Mouse (Mus musculus) megakaryocyte, embryonic 14.5 days (primary cell): ENCODE data around the gene Inhbb. TPM values are rescaled to one million over a fixed set of nuclear protein-coding genes. Genes with fewer than 3 reads are reported as not detected.

Source experiments
- H3K27me3 ChIP-seq: replicated peaks from 2 replicates; pipeline ENCODE3; 2012; ENCODE audit warnings: inconsistent platforms
- H3K36me3 ChIP-seq: replicated peaks from 2 replicates; pipeline ENCODE3; 2012; ENCODE audit warnings: low read length, inconsistent platforms, mixed read lengths
- H3K4me1 ChIP-seq: 2 replicates; pipeline ENCODE4 v1.6.1; 2012; ENCODE audit warnings: inconsistent platforms
- H3K4me3 ChIP-seq: replicated peaks from 2 replicates; pipeline ENCODE3; 2012; ENCODE audit warnings: moderate library complexity, mild to moderate bottlenecking, inconsistent platforms
- H3K9me3 ChIP-seq: 2 replicates; pipeline ENCODE4 v1.6.1; 2012; ENCODE audit warnings: inconsistent platforms
- FLI1 ChIP-seq: IDR thresholded peaks from 2 replicates; pipeline ENCODE4 v1.6.1; 2012; ENCODE audit warnings: low read length, inconsistent platforms, mixed read lengths
- GATA1 ChIP-seq: IDR thresholded peaks from 3 replicates; pipeline ENCODE4 v1.6.1; 2012; ENCODE audit warnings: mixed read lengths, low read length, inconsistent platforms, borderline replicate concordance
- polyA plus RNA-seq: library from polyadenylated mRNA; stranded (reverse); fragments of >175 nt; gene quantifications from 2 replicates; pipeline ENCODE4 v1.2.3, GENCODE M21; 2012; ENCODE audit warnings: low replicate concordance; ENCODE audit not compliant: insufficient read depth

Inhbb gene
- polyA plus RNA-seq, 1 experiment, result 0.07 TPM

DNA sequence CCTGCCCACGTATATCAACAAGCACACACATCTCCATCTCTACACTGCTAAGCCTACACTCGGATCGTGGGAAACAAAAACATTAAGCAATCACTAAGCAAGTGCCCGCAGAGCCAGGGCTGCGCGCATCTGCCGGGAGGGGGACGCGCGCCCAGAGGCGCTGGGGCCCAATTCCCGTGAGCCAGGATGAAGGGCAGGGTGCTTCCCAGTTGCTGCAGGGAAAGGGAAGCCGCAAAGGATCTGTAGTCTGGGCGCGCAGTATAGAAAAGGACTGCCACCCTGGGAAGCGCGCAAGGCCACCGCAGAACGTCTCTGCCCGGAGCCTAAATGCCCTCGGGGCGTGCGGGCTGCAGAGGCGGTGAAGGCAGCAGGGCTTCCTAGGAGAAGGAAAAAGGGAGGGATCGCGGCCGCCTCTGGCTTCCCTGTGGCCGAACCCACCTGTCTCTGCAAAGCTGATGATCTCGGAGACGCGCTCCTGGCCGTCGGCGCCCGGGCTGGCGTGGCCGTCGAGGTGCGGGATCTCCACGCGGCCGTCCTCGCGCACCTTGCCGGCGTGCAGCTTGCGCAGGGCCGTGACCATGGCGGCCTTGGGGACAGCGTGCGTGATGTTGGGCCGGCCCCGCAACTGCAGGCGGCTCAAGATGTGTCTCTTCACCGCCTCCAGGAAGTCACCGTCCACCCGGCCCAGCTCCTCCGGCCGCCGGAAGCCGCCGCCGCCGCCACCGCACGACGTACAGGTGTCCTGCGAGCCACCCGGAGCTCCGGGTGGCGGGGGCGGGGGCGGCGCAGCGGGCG is 1.7 kb downstream of the Inhbb start:
- TF ChIP-seq GATA1, result no peak
- TF ChIP-seq FLI1, result no peak
- Histone ChIP-seq H3K4me3 (peak overlapping the region; percentile 62), H3K4me1 (peaks cover 25% of the 10 kb centered on the region), H3K9me3 (peaks cover 15% of the 10 kb centered on the region; the same call in 1 of the 2 replicates), H3K27me3 (peaks cover 94% of the 10 kb centered on the region), H3K36me3 (no peaks in the 10 kb centered on the region)

DNA sequence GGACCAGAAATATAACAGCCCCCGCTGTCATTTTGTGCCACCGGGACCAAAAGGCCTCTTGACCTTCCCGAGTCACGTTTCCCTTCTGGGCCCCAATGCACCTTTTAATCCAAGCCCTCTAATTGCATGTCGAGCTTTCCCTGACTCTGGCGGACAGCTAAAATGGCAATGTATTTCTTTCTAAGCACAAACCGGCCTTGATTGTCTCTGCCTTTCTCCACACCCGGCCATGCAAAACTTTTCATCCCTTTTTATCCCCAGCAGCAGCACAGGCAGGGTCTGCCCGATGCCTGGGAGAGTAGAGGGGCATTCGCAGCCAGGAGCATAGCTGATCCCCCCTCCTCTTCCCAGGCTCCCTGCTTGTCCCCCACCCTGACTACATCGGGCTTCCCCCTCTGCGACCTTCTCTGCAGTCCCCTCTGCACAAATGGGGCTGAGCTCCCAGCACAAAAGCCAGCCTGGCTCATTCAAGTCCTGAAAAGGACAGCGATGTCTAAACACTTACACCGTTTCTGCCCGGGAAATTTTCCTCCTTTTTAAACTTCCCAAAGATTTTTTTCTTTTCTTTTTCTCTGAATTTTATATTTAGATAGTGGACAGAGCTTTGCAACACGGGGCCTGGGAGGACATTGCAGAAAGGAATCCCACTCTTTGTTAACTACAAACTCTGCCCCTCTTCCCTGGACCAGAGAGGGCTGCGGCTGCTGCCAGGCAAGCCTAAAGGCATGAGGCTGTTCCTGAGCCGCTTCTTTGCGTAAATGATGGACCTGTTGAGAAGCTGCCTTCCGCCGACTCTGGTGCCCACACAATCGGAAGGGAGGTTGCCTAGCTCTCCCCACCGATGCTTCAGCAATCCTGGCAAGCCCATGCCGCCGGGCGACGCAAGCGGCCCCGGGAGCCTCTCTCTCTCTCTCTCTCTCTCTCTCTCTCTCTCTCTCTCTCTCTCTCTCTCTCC is 2.6 kb downstream of the Inhbb start:
- Histone ChIP-seq H3K4me3 (no peak overlapping the region), H3K27me3 (peaks cover 90% of the 10 kb centered on the region), H3K9me3 (peaks cover 11% of the 10 kb centered on the region; the same call in 1 of the 2 replicates), H3K4me1 (peaks cover 25% of the 10 kb centered on the region), H3K36me3 (no peaks in the 10 kb centered on the region)
- TF ChIP-seq GATA1, result no peak
- TF ChIP-seq FLI1, result no peak

DNA sequence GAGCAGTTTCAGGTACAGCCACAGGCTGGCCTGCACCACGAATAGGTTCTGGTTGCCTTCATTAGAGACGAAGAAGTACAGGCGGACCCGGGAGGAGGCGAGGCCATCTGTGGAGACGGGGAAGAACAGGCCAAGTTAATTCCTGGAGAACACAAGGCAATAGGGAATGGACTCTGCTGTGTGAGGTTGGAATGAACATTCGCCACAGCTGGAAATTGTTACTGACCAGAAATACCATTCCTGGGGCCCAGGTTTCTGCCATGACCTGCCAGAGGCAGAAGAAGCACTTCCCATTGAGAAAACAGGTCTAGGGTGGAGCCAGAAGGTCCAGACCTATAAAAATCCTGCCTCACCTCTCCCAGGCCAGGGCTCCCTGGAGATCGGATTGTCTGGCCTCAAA is 4.1 kb downstream of the Inhbb start:
- Histone ChIP-seq H3K9me3 (no peaks in the 10 kb centered on the region), H3K4me1 (peaks cover 25% of the 10 kb centered on the region), H3K36me3 (no peaks in the 10 kb centered on the region), H3K4me3 (no peak overlapping the region), H3K27me3 (peaks cover 84% of the 10 kb centered on the region)
- TF ChIP-seq FLI1 (no peak), GATA1 (no peak)

DNA sequence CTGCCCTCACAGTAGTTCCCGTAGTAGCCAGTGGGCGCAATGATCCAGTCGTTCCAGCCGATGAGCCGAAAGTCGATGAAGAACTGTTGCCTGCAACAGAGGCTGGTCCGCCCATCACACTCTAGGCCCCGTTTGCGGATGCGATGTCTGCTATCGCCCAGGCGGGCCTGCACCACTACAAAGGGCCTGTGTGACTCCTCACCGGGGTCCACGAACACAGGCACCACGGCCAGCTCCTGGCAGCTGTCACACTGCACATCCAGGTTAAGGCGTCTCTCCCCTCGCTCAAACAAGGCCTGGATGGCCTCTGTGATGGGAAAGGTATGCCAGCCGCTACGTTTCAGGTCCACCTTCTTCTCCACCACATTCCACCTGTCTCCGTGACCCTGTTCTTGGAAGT is 4.5 kb downstream of the Inhbb start:
- peaks cover 83% of the 10 kb centered on the region for H3K27me3 ChIP-seq
- peaks cover 22% of the 10 kb centered on the region for H3K4me1 ChIP-seq
- no peak overlapping the region for H3K4me3 ChIP-seq
- no peaks in the 10 kb centered on the region for H3K9me3 ChIP-seq
- H3K36me3 ChIP-seq, result no peaks in the 10 kb centered on the region
- no peak for TF ChIP-seq FLI1
- no peak for TF ChIP-seq GATA1

DNA sequence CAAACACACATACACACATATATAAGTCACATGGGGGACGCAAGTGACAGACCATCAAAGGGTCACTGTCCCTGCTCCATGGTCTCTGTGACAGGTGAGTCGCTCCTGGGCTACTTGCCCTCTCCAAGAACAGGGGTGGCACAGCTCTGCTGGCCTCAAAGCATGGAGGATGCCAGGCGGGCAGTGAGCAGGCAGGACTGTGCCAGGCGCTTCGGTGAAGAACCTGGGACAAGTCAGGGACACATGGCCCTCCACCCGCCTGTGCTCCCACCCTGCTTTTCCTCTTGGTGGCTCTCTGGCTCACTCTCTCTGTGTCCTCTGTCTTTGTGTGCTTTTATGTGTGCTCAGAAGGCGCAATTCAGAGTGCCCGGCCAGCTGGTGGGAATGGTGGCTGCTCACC is 5.4 kb downstream of the Inhbb start:
- peaks cover 13% of the 10 kb centered on the region for H3K4me1 ChIP-seq
- no peaks in the 10 kb centered on the region for H3K36me3 ChIP-seq
- no peaks in the 10 kb centered on the region for H3K9me3 ChIP-seq
- peaks cover 73% of the 10 kb centered on the region for H3K27me3 ChIP-seq
- TF ChIP-seq FLI1 (no peak), GATA1 (no peak)
- no peak overlapping the region for H3K4me3 ChIP-seq

DNA sequence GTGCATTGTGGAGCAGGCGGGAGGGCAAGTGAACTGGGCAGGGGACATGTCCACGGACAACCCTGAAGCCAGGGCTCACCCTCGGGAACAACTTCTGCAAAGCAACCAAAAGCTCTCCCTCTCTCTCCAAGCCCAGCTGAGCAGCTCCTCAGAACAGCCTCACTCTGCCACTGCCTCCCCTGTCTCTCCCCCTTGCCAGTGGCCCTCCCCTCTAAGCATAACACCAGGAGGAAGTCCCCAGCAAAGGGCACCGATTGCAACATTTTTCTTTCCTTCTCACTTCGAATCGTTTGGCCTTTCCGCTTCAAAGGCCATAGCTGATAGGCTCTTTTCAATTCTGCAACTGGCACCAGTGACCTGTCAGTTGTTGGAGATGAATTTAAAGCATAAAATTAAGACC is 5.9 kb downstream of the Inhbb start:
- Histone ChIP-seq H3K36me3 (no peaks in the 10 kb centered on the region), H3K4me1 (peaks cover 8% of the 10 kb centered on the region), H3K4me3 (peak overlapping the region; percentile 53), H3K27me3 (peaks cover 71% of the 10 kb centered on the region), H3K9me3 (no peaks in the 10 kb centered on the region)
- TF ChIP-seq FLI1, result no peak
- no peak for TF ChIP-seq GATA1

DNA sequence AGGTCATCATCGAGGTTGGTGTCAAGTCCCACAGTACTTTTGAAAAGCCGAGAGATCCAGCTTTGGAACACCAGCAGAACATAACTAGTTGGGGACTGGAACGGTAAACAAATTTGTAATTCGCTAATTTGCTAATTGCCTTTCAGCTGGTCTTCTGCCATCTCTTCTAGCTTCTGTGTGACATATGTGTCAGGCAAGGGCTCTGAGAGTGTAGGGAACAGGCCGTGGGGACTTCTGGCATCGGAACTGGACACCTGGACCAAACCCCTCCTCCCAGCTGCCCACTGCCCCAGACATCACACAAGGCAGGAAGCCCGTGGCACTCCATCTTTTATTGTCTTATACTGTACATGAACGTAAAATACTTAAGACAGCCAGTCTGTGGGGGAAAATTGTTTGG is 6.9 kb downstream of the Inhbb start:
- Histone ChIP-seq H3K36me3 (no peaks in the 10 kb centered on the region), H3K9me3 (no peaks in the 10 kb centered on the region), H3K4me1 (no peaks in the 10 kb centered on the region), H3K4me3 (no peak overlapping the region), H3K27me3 (peaks cover 68% of the 10 kb centered on the region)
- TF ChIP-seq GATA1 (no peak), FLI1 (no peak)

DNA sequence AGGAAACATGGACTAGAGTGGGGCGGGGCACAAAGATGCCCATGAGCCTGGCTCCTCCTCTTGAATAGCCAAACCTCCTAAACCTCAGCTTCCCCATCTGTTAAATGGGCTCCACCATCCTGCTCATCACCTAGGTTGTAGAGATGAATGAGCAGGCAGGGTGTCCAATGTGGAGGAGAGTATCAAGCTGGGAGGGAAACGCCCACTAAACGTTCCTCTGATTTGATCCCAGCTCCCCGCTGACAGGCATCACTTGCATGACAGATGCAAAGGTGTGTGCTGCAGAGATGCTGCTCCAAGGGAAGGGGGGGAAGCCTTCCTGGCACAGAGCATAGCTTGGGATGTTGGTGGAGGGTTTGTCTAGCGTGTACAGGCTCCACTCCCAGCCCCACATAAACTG is 11.4 kb downstream of the Inhbb start:
- no peaks in the 10 kb centered on the region for H3K4me1 ChIP-seq
- no peak overlapping the region for H3K4me3 ChIP-seq
- TF ChIP-seq GATA1 (no peak), FLI1 (no peak)
- peaks cover 44% of the 10 kb centered on the region for H3K27me3 ChIP-seq
- no peaks in the 10 kb centered on the region for H3K36me3 ChIP-seq
- no peaks in the 10 kb centered on the region for H3K9me3 ChIP-seq

DNA sequence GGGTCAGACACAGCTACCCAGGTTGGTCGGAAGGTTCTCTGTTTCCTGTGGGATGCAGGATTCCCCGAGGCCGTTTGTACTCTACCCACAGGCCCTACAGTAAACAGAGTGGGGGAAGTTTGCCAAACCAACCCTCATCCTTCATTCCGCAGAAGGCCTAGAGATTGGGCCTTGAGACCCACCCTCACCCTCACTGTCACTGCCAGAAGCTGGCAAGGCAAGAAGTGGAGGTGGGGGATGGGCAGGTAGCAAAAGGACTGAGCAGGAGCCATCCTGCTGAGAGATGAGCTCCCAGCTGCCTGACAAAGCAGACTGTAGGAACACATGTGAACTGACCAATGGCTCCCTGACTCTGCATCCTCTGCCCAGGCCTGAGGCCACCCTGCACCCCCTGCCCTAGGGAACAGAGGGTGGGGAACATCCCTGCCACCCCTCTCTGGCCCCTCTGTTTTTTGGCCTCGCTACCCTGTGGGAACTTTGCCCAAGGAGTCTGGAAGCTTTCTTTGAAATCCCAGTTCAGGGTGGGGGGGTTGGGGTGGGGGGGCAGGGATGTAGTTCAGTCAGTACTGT is 12.4 kb downstream of the Inhbb start:
- Histone ChIP-seq H3K9me3 (no peaks in the 10 kb centered on the region), H3K27me3 (peaks cover 42% of the 10 kb centered on the region), H3K4me1 (peaks cover 4% of the 10 kb centered on the region; the same call in 1 of the 2 replicates), H3K4me3 (no peak overlapping the region), H3K36me3 (no peaks in the 10 kb centered on the region)
- TF ChIP-seq FLI1, result no peak

DNA sequence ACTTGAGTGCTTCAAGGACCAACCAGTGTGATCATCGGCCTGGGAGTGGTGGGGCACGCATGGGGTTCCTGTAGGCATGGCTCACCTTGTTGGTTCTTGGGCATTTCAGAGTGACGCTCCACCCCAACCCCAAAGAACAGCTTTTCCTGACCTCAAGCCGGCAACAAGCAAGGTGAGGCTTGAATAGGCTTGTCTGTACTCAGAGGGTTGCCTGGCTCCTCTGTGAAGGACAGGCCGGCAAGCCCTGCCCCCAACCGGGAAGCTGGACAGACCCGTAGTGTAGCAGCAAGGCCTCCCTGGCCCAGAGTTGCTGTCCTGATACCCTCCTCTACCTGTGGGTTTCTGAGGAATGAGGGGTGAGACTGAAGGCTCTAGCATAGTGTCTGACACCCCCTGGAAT is 12.9 kb downstream of the Inhbb start:
- H3K4me1 ChIP-seq, result peaks cover 5% of the 10 kb centered on the region; the same call in 1 of the 2 replicates
- H3K27me3 ChIP-seq, result peaks cover 42% of the 10 kb centered on the region
- no peaks in the 10 kb centered on the region for H3K36me3 ChIP-seq
- TF ChIP-seq GATA1 (no peak), FLI1 (no peak)
- no peaks in the 10 kb centered on the region for H3K9me3 ChIP-seq
- no peak overlapping the region for H3K4me3 ChIP-seq
